Mouse (Mus musculus) midbrain, embryonic 11.5 days (tissue): ENCODE measurements around the gene Specc1. TPM values are rescaled to one million over a fixed set of nuclear protein-coding genes. Genes with fewer than 3 reads are reported as not detected.

ENCODE experiments used
- ATAC-seq: fragments of 200-750 bp; cut with Nextera tagmentation; 2 replicates; pipeline ENCODE4 v1.8.0; 2017; ENCODE audit warnings: moderate TSS enrichment, moderate library complexity; ENCODE audit not compliant: low FRiP score
- DNase-seq: peaks from one replicate; pipeline ENCODE4 v3.0.0; 2015; ENCODE audit warnings: low spot score; ENCODE audit errors: missing footprints
- H3K27ac ChIP-seq: fragments of 300-500 bp; sonication (generic); 2 replicates; pipeline ENCODE4 v1.5.1; 2014; ENCODE audit warnings: low read depth, low read length
- H3K27me3 ChIP-seq: fragments of 300-500 bp; sonication (generic); 2 replicates; pipeline ENCODE4 v1.6.1; 2014; ENCODE audit warnings: mild to moderate bottlenecking, low read length, moderate library complexity, mixed read lengths; ENCODE audit not compliant: control insufficient read depth, insufficient read depth
- H3K36me3 ChIP-seq: fragments of 300-500 bp; sonication (generic); 2 replicates; pipeline ENCODE4 v1.6.1; 2014; ENCODE audit warnings: mild to moderate bottlenecking, low read length, moderate library complexity, mixed read lengths; ENCODE audit not compliant: control insufficient read depth, insufficient read depth
- H3K4me1 ChIP-seq: fragments of 300-500 bp; sonication (generic); 2 replicates; pipeline ENCODE4 v1.6.1; 2014; ENCODE audit warnings: low read length; ENCODE audit not compliant: control insufficient read depth, insufficient read depth
- H3K4me2 ChIP-seq: fragments of 300-500 bp; sonication (generic); 2 replicates; pipeline ENCODE4 v1.6.1; 2014; ENCODE audit warnings: mild to moderate bottlenecking, moderate library complexity
- H3K4me3 ChIP-seq: fragments of 300-500 bp; sonication (generic); 2 replicates; pipeline ENCODE4 v1.5.1; 2014; ENCODE audit warnings: low read depth, low read length
- H3K9ac ChIP-seq: fragments of 300-500 bp; sonication (generic); 2 replicates; pipeline ENCODE4 v1.6.1; 2014; ENCODE audit warnings: low read length
- H3K9me3 ChIP-seq: fragments of 300-500 bp; sonication (generic); 2 replicates; pipeline ENCODE4 v1.6.1; 2016; ENCODE audit warnings: low read length; ENCODE audit not compliant: control insufficient read depth
- WGBS: fragments of 180-500 bp; shearing (Covaris S2); extraction: QIAGEN DNeasy Blood & Tissue Kit; methylation state at CpG from one replicate; pipeline ENCODE4 v1.1.7; 2014; 5-methylcytosine and 5-hydroxymethylcytosine counted together
- polyA plus RNA-seq: library from polyadenylated mRNA; unstranded; fragments of >200 nt; fragmentation: Nextera tagmentation; extraction: Ambion mirVana; gene quantifications from 2 replicates; pipeline ENCODE4 v1.2.1, GENCODE M21; 2014

Specc1 gene
- polyA plus RNA-seq, 1 experiment from 2014 or later = 15.8 TPM

GRCm38 (mm10) chr11:61975783-61976182, 19.2 kb downstream of the Specc1 start:
- H3K9me3 ChIP-seq = no peaks in the 10 kb centered on the region
- H3K9ac ChIP-seq = no peak overlapping the region
- no peaks in the 10 kb centered on the region for H3K36me3 ChIP-seq
- no peak overlapping the region for H3K4me3 ChIP-seq
- H3K4me2 ChIP-seq = no peak overlapping the region
- H3K4me1 ChIP-seq = no peaks in the 10 kb centered on the region
- H3K27me3 ChIP-seq = no peaks in the 10 kb centered on the region
- no peak overlapping the region for H3K27ac ChIP-seq
- WGBS = 91% methylated on average over 1 of the region's 1 CpGs
- DNase-seq = no peak
- ATAC-seq = no peak

- Histone ChIP-seq H3K27me3 (no peaks in the 10 kb centered on the region), H3K36me3 (no peaks in the 10 kb centered on the region), H3K4me1 (no peaks in the 10 kb centered on the region), H3K9me3 (no peaks in the 10 kb centered on the region), H3K27ac (no peak overlapping the region), H3K9ac (no peak overlapping the region), H3K4me3 (no peak overlapping the region), H3K4me2 (no peak overlapping the region)
- WGBS = 66% methylated on average over 2 of the region's 2 CpGs
- ATAC-seq (no peak), DNase-seq (no peak)
Observed at GRCm38 (mm10) chr11:61981285-61981684, 24.7 kb downstream of the Specc1 start.

GRCm38 (mm10) chr11:61982828-61983227, 26.3 kb downstream of the Specc1 start:
- 88% methylated on average over 9 of the region's 9 CpGs for WGBS
- Histone ChIP-seq H3K4me1 (no peaks in the 10 kb centered on the region), H3K27me3 (no peaks in the 10 kb centered on the region), H3K9ac (no peak overlapping the region), H3K27ac (no peak overlapping the region), H3K36me3 (no peaks in the 10 kb centered on the region), H3K4me3 (no peak overlapping the region), H3K9me3 (no peaks in the 10 kb centered on the region), H3K4me2 (no peak overlapping the region)
- ATAC-seq = no peak
- DNase-seq = no peak

GRCm38 (mm10) chr11:61986939-61987338, 30.4 kb downstream of the Specc1 start:
- H3K36me3 ChIP-seq = no peaks in the 10 kb centered on the region
- H3K4me3 ChIP-seq = no peak overlapping the region
- no peaks in the 10 kb centered on the region for H3K4me1 ChIP-seq
- H3K27me3 ChIP-seq = no peaks in the 10 kb centered on the region
- no peak overlapping the region for H3K4me2 ChIP-seq
- H3K9me3 ChIP-seq = no peaks in the 10 kb centered on the region
- no peak for ATAC-seq
- no peak overlapping the region for H3K9ac ChIP-seq
- no peak for DNase-seq
- H3K27ac ChIP-seq = no peak overlapping the region
- WGBS = 78% methylated on average over 4 of the region's 4 CpGs

GRCm38 (mm10) chr11:61989647-61990046, 33.1 kb downstream of the Specc1 start:
- Histone ChIP-seq H3K27ac (no peak overlapping the region), H3K9ac (no peak overlapping the region), H3K36me3 (no peaks in the 10 kb centered on the region), H3K9me3 (no peaks in the 10 kb centered on the region), H3K4me1 (no peaks in the 10 kb centered on the region), H3K4me3 (no peak overlapping the region), H3K4me2 (no peak overlapping the region), H3K27me3 (no peaks in the 10 kb centered on the region)
- ATAC-seq = no peak
- no peak for DNase-seq
- 77% methylated on average over 9 of the region's 9 CpGs for WGBS

GRCm38 (mm10) chr11:61991576-61991975, 35.0 kb downstream of the Specc1 start:
- Histone ChIP-seq H3K27ac (no peak overlapping the region), H3K9me3 (no peaks in the 10 kb centered on the region), H3K4me1 (no peaks in the 10 kb centered on the region), H3K4me2 (no peak overlapping the region), H3K36me3 (no peaks in the 10 kb centered on the region), H3K27me3 (no peaks in the 10 kb centered on the region), H3K9ac (no peak overlapping the region), H3K4me3 (no peak overlapping the region)
- WGBS = 77% methylated on average over 2 of the region's 2 CpGs
- no peak for DNase-seq
- ATAC-seq = no peak

- no peaks in the 10 kb centered on the region for H3K4me1 ChIP-seq
- no peak overlapping the region for H3K4me2 ChIP-seq
- no peak overlapping the region for H3K4me3 ChIP-seq
- WGBS = 87% methylated on average over 4 of the region's 4 CpGs
- ATAC-seq (no peak), DNase-seq (no peak)
- H3K27me3 ChIP-seq = no peaks in the 10 kb centered on the region
- H3K9me3 ChIP-seq = no peaks in the 10 kb centered on the region
- no peak overlapping the region for H3K9ac ChIP-seq
- H3K27ac ChIP-seq = no peak overlapping the region
- no peaks in the 10 kb centered on the region for H3K36me3 ChIP-seq
Observed at GRCm38 (mm10) chr11:61992671-61993285, 36.2 kb downstream of the Specc1 start.

- no peak for ATAC-seq
- H3K27me3 ChIP-seq = no peaks in the 10 kb centered on the region
- H3K9ac ChIP-seq = no peak overlapping the region
- no peaks in the 10 kb centered on the region for H3K4me1 ChIP-seq
- H3K4me3 ChIP-seq = no peak overlapping the region
- no peaks in the 10 kb centered on the region for H3K9me3 ChIP-seq
- no peak overlapping the region for H3K4me2 ChIP-seq
- no peak overlapping the region for H3K27ac ChIP-seq
- no peak for DNase-seq
- 93% methylated on average over 8 of the region's 8 CpGs for WGBS
- no peaks in the 10 kb centered on the region for H3K36me3 ChIP-seq
Observed at GRCm38 (mm10) chr11:61999501-61999900, 42.9 kb downstream of the Specc1 start.

- Histone ChIP-seq H3K27me3 (no peaks in the 10 kb centered on the region), H3K27ac (no peak overlapping the region), H3K9me3 (no peaks in the 10 kb centered on the region), H3K9ac (no peak overlapping the region), H3K4me3 (no peak overlapping the region), H3K4me2 (no peak overlapping the region), H3K4me1 (no peaks in the 10 kb centered on the region), H3K36me3 (no peaks in the 10 kb centered on the region)
- no peak for DNase-seq
- WGBS = 86% methylated on average over 12 of the region's 12 CpGs
- no peak for ATAC-seq
Observed at GRCm38 (mm10) chr11:62000099-62000498, 43.5 kb downstream of the Specc1 start.
